Mouse (Mus musculus): Measurements from ENCODE around the gene Ankrd40. TPM values are rescaled to one million over a fixed set of nuclear protein-coding genes. Genes with fewer than 3 reads are reported as not detected.

Gene Ankrd40
- polyA plus RNA-seq, 1 experiment, result 81.2 TPM

GRCm38 (mm10) chr11:94362101-94362500 lies 34.3 kb downstream of the Ankrd40 start:
- TF ChIP-seq GATA1 (IDR thresholded peaks at IDR 0.05; ENCODE audit: low read length), result no peak

GRCm38 (mm10) chr11:94363690-94364089 lies 35.9 kb downstream of the Ankrd40 start:
- no peak for TF ChIP-seq GATA1 (IDR thresholded peaks at IDR 0.05; ENCODE audit: low read length)

- no peak for TF ChIP-seq GATA1 (IDR thresholded peaks at IDR 0.05; ENCODE audit: low read length)
Observed at GRCm38 (mm10) chr11:94365340-94365739, 37.5 kb downstream of the Ankrd40 start.

- TF ChIP-seq GATA1 (IDR thresholded peaks at IDR 0.05; ENCODE audit: low read length), result no peak
Observed at GRCm38 (mm10) chr11:94369981-94370380, 42.2 kb downstream of the Ankrd40 start.

- no peak for TF ChIP-seq GATA1 (IDR thresholded peaks at IDR 0.05; ENCODE audit: low read length)
Observed at GRCm38 (mm10) chr11:94370809-94371208, 43.0 kb downstream of the Ankrd40 start.

- TF ChIP-seq GATA1 (IDR thresholded peaks at IDR 0.05; ENCODE audit: low read length), result no peak
Observed at GRCm38 (mm10) chr11:94374276-94374948, 46.6 kb downstream of the Ankrd40 start.

GRCm38 (mm10) chr11:94379061-94379460 lies 51.3 kb downstream of the Ankrd40 start:
- no peak for TF ChIP-seq GATA1 (IDR thresholded peaks at IDR 0.05; ENCODE audit: low read length)

- no peak for TF ChIP-seq GATA1 (IDR thresholded peaks at IDR 0.05; ENCODE audit: low read length)
Observed at GRCm38 (mm10) chr11:94379736-94380135, 51.9 kb downstream of the Ankrd40 start.

GRCm38 (mm10) chr11:94385977-94386771 lies 58.4 kb downstream of the Ankrd40 start:
- no peak for TF ChIP-seq GATA1 (IDR thresholded peaks at IDR 0.05; ENCODE audit: low read length)

GRCm38 (mm10) chr11:94387756-94388155 lies 60.0 kb downstream of the Ankrd40 start:
- no peak for TF ChIP-seq GATA1 (IDR thresholded peaks at IDR 0.05; ENCODE audit: low read length)

GRCm38 (mm10) chr11:94389021-94389420 lies 61.2 kb downstream of the Ankrd40 start:
- TF ChIP-seq GATA1 (IDR thresholded peaks at IDR 0.05; ENCODE audit: low read length), result no peak

- no peak for TF ChIP-seq GATA1 (IDR thresholded peaks at IDR 0.05; ENCODE audit: low read length)
Observed at GRCm38 (mm10) chr11:94389724-94390396, 62.1 kb downstream of the Ankrd40 start.

GRCm38 (mm10) chr11:94390825-94391224 lies 63.0 kb downstream of the Ankrd40 start:
- TF ChIP-seq GATA1 (IDR thresholded peaks at IDR 0.05; ENCODE audit: low read length), result no peak

Other genes with a start within 250 kb of the Ankrd40 start
- 8.0 and 13.1 TPM in 2 replicates for gene Tob1, start 116.5 kb upstream of the Ankrd40 start, polyA plus RNA-seq (2012)
- gene Wfikkn2, start 82.0 kb upstream of the Ankrd40 start, polyA plus RNA-seq (2012), result 0.02 TPM in 1 of 2 replicates, not detected in the other
- gene Gm21885, start 46.1 kb upstream of the Ankrd40 start, polyA plus RNA-seq (2012), result not detected in 2 replicates
- 24.5 and 34.4 TPM in 2 replicates for gene Luc7l3, start 6.0 kb upstream of the Ankrd40 start, polyA plus RNA-seq (2012)
- not detected in 2 replicates for gene Abcc3, start 65.0 kb downstream of the Ankrd40 start, polyA plus RNA-seq (2012)
- not detected in 2 replicates for gene Cacna1g, start 146.2 kb downstream of the Ankrd40 start, polyA plus RNA-seq (2012)
- gene Spata20, start 158.2 kb downstream of the Ankrd40 start, polyA plus RNA-seq (2012), result not detected in 2 replicates
- not detected in 2 replicates for gene Epn3, start 172.0 kb downstream of the Ankrd40 start, polyA plus RNA-seq (2012)
- not detected in 2 replicates for gene Mycbpap, start 193.7 kb downstream of the Ankrd40 start, polyA plus RNA-seq (2012)
- 7.4 and 9.0 TPM in 2 replicates for gene Rsad1, start 221.3 kb downstream of the Ankrd40 start, polyA plus RNA-seq (2012)
- not detected in 2 replicates for gene Chad, start 237.0 kb downstream of the Ankrd40 start, polyA plus RNA-seq (2012)